Mouse (Mus musculus) CH12.LX (cell line): ENCODE measurements around the gene Smyd3.

Experiments used
- CTCF ChIP-seq, 2 experiments: IDR thresholded peaks in 1 of 2; conservative IDR thresholded peaks in 1 of 2; 2 replicates each; pipeline ENCODE4 v1.5.1; 2011 to 2012; ENCODE audit warnings: low read depth in 2 of 2, low read length in 2 of 2, improper control_type of control experiment in 1 of 2, inconsistent platforms in 1 of 2, mild to moderate bottlenecking in 1 of 2, moderate library complexity in 1 of 2
- RCOR1 ChIP-seq: conservative IDR thresholded peaks from 2 replicates; pipeline ENCODE4 v1.6.1; 2012; ENCODE audit warnings: low read depth, mild to moderate bottlenecking, inconsistent platforms, low read length, improper control_type of control experiment

DNA sequence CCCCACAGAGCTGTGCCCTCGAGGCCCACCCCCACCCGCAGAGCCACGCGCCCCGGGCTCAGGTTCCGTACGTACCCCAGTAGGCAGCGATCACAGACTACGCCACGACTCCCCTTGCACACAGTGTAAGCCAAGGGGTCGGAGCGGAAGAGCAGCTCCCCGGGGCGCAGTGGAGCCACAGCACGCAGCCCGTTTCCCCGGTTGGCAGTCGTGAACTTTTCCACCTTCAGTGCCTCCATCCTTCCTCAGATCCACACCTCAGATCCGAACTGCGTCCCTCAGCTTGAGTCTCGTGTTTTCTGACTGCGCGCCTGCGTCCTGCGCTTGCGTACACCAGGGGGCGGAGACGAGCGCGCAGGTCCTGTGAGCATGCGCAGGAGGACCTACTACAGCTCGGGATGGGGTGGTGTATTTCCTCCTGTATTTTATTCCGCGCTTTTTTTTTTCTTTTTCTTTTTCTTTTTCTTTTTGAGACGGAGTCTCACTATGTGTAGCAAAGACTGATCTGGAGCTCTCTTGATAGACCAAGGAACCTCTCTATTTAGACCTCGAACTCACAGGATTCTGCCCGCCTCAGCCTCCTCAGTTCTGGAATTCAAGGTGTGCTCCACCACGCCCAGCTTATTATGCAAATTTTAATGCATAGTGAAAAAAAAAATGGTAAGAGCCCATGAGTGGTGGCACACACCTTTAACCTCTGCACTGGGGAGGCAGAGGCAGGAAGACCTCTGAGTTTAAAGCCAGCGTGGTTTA lies at the start of gene Smyd3:
- TF ChIP-seq CTCF (conservative IDR thresholded peaks at IDR 0.05 in 1 of 2, IDR thresholded peaks at IDR 0.05 in 1 of 2; ENCODE audit: low read depth in 2 of 2, low read length in 2 of 2) (peak in 1 of 2 experiments; percentile 37; a peak in 2 of 4 replicates), RCOR1 (no peak)
